Mouse (Mus musculus) left cerebral cortex, adult 18-20 months (tissue): ENCODE data around the gene F5. TPM values are rescaled to one million over a fixed set of nuclear protein-coding genes. Genes with fewer than 3 reads are reported as not detected.
A peak's percentile ranks its signal among the peaks of the same experiment; 100 is the strongest.

ENCODE experiments used
- DNase-seq, 2 experiments: peaks; one replicate each; pipeline ENCODE4 v3.0.0; 2021 to 2022; ENCODE audit warnings: low spot score in 2 of 2, mixed read lengths in 1 of 2
- total RNA-seq, 2 experiments: library from RNA; stranded (reverse); gene quantifications; 2 replicates each; pipeline ENCODE4 v1.2.3; 2021

Gene F5
- total RNA-seq, 2 experiments from 2014 or later: 0.42 to 0.72 TPM

DNA sequence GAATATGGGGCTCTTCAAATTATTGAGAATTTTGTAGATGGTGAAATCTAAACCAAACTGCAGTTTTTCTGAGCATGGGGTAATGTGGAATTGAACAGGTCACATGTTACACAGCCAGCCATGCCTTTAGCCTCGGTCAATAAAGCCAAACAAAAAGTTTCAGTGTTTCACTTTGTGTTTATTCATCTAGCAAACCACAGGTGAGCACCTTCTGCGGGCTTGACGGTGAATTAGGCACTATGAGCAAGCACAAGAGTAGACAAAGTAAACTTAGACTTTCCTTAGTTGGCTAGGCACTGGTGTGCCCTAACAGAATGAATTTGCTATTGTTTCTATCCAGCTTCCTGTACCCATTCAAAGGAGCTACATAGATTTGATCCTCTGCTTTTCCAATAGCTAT lies 3.3 kb downstream of the F5 start:
- no peak for DNase-seq

GRCm38 (mm10) chr1:164158571-164158970 lies 6.9 kb downstream of the F5 start:
- DNase-seq: no peak

GRCm38 (mm10) chr1:164159781-164160180 lies 8.1 kb downstream of the F5 start:
- DNase-seq: no peak

- DNase-seq: no peak
Measured at GRCm38 (mm10) chr1:164162745-164163144, 11.1 kb downstream of the F5 start.

DNA sequence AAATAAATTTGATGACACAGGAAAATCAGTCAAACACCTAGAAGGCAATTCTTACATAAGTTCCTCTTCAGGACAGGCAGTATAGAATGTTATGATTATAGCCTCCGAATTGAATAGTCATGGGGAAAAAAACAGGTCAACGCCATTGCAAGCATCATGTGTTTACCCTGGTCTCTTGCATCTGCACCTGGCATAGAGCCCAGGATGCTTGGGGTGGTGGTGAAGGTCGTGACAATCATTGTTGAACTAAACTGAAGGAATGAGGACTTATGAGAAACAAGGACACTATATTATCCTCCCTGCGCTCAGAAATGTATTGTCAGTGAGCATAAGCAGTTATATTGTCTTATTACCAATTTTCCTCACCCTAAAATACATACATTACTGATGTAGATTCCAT lies 17.2 kb downstream of the F5 start:
- no peak for DNase-seq

DNA sequence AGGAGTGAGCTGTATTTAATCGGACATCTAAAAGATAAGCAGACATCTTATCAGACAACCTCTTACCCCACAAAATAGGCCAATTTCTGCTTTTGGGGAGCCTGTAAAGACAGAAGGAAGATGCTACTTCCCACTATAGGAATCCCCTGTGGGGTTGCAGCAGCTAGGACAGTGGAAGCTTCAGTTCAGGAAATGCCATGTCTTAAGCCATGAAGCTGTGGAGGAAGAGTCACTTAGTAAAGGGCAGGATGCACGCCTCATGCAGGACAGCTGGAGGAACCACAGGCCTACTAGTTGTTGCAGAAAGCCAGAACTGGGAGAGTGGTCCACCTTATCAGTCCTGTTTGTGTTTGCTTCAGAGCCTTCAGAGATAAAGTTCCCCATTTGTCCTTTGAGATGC lies 18.8 kb downstream of the F5 start:
- no peak for DNase-seq

DNA sequence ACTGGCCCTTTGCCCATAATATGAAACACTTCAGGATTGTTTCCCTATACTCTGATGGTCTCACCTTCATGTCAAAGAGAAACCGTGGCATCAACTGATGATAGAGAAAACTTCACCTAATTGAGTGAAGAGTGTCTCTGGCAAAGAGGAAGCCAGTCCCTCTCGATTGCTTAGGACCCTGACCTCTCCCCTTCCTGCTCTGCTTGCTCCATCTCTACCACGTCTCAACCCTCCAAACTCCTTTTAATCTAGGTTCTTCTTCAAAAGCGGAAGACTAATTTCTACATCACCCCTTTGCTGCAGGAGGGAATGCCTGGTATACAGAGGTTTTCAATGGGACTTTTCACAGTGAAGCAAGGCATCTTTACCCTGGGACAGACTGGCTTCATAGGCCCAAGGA lies 21.5 kb downstream of the F5 start:
- no peak for DNase-seq

DNA sequence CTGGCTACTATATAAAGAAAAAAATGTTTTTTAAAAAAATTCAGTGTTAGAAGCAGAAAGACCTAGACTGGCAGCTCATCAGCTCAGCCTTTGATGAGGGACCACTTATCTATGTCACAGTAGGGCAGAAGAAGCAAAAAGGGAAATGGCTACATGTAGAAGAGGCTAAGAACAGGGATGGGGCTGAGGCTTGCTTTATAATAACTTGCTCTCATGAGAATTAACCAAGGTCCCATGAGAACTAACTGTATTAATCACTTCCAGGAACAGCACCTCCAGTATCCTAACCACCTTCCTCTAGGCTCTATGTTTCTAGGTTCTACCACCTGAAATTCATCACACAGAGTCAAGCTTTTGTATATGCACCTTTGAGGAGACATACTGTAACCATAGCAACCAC lies 25.2 kb downstream of the F5 start:
- DNase-seq: no peak

DNA sequence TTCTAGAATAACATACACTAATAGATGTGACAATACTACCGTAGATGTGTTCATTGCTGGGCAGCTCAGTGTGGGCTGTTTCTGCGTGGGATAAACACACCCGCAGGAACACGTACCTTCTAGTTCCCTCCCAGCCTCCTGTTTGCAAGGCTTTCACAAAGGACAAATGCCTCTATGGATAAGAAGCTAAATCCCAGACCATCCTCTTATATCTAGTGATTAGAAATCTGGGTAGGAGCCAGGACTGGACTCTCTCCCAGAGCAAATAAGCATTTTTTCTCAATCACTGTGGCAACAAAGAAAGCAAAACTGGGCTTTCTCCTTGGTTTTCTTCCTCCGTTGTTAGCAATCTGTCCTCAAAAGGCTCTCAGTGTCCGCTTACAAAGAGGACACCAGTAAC lies 26.8 kb downstream of the F5 start:
- DNase-seq: no peak

GRCm38 (mm10) chr1:164184142-164184870 lies 32.7 kb downstream of the F5 start:
- peak; percentile 59 to 79 for DNase-seq

DNA sequence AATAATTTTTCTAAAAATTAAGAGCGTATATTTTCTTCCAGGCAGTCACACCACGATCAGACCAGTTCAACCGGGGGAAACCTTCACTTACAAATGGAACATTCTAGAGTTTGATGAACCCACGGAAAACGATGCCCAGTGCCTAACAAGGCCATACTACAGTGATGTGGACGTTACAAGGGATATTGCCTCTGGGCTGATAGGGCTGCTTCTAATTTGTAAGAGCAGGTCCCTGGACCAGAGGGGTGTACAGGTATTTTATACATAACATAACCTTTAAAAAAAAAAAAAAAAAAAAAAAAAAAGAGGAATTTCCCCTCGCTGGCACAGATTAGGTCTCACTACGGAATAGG lies 33.2 kb downstream of the F5 start:
- DNase-seq: no peak

DNA sequence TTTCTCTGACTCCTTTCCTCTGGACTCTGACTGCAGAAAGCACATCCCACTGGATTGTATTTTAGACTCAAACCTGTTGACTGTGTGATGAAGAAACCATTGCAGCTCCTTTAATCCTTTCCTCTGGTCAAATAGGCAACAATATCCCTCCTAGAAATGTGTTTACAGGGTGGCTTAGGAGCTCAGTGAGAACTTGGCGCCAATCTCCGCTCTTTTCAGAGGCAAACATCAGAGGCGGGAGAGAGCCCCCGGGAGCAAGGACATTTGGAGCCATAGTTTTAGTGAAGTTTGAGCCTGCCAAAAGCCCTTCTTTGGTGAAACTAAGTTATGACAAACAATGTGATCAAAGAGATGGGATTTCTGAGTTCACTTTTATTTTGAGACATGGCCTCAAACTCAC lies 33.7 kb downstream of the F5 start:
- no peak for DNase-seq

DNA sequence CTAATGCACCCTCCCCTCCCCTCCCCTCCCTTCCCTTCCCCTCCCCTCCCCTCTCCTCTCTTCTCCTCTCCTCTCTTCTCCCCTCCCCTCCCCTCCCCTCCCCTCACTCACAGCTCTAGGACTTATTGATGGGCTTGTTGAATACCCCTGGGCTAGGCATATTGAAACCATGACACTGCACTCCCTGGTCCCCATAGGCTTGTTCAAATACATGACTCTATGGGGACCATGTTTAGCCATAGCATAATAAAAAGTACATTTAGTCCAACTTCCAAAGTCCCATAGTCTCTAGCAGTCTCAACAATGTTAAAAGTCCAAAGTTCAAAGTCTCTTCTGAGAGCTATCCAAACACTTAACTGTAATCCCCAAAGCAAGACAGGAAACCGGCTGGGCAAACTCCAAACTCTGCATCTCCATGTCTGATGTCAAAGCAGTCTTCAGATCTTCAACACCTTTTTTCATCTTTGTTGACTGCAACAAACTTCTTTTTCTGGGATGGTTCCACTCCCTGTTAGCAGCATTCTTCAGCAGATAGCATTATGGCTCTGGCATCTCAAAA lies 35.4 kb downstream of the F5 start:
- no peak for DNase-seq

DNA sequence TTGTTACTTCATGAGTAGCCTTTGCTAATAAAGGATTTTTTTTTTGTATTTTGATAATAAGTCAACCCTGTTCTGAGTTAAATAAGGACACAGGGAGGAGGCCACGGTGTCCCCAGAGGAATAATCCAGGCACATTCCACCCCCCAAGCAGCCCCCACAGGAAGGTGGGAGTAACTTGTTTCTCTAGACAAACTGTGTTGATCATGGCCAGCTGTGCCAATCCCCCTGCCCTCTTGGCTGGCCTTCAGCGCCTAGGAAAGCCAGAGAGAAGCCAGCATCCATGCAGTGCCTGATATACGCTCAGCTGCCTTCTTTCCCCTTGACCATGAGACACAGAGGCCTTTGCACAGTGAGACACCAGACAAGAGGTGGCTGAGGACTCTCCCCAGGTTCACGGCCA lies 47.9 kb downstream of the F5 start:
- DNase-seq: no peak

DNA sequence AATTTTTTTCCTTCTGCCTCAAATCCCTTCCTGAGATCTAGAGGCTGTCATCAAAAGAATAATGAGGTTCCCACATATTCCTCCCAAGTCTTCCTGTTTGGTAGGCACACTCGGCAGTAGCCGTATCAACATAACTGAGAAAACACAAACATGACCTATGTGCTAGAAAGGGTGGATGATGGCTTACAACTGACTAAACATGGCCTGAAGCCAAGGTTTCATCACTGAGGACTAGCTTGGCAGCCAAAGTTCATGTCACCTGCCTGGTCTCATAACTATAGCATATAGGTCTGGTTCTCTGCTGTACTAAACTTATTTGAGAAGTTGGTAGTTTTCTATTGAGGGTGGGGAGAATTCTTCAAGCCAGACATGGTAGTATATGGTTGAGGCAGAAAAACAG lies 56.8 kb downstream of the F5 start:
- DNase-seq: no peak

GRCm38 (mm10) chr1:164210899-164211298 lies 59.3 kb downstream of the F5 start:
- no peak for DNase-seq

DNA sequence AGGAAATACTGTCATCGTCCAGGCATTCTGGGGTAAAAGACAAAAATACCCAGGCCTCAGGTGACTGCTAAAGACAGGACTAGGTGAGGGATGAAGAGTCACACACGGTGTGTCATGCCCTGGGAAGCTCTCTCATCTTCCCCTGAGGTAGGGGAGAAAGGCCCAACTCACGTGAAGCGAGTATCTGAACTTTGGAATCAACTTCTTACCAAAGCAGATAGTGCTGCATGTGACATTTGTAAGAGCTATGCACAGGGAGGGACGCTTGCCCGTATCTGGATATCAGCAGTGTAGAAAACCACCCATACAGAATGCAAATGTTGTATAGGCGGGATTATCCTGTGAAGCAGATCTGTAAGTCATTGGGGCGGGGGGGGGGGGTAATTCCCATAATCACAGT lies 61.0 kb downstream of the F5 start:
- DNase-seq: no peak

- DNase-seq: no peak
Measured at GRCm38 (mm10) chr1:164214190-164214589, 62.6 kb downstream of the F5 start.

- DNase-seq: no peak
Measured at GRCm38 (mm10) chr1:164215097-164215496, 63.5 kb downstream of the F5 start.

- no peak for DNase-seq
Measured at GRCm38 (mm10) chr1:164215540-164215939, 63.9 kb downstream of the F5 start.

DNA sequence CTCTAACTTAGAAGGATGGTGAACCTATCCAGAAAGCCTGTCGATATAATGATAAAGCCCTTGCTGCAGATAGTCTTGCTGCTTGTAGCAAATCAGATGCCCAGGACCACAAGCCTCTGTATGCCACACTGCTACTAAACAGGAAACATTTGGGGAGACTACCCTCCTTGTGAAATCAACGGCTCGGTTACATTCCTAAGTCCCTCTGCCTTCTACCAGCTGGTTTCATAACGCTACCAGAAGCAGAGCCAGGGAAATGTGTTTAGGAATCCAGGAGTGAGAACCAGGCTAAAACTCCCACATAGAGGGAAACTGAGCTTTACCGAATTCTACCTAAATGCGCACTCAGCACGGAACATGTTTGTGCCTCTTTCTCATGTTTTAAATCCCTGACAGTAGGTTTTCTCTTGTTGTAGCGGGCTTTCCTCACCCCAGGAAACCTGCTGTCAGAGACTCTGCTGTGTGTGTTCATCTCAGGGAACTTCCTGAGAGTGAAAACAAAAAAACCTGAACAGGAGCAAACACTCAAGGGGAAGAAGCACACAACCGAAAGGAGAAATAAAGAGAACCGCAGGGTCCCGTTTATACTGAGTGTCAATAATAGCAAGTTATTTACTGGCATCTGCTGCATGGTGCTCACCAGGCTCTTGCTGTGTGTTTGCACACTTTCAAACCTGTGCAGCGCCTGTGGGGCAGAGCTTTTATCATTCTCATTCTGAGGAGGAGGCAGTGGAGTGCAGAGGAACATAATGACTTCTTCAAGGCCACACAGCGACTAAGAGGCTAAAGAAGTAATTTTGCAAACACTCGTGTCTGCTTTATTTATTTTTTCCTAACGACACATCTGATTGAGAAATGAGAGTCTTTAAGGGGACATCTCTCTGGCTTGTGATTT lies 66.4 kb downstream of the F5 start:
- peak; percentile 2 to 33 for DNase-seq

DNA sequence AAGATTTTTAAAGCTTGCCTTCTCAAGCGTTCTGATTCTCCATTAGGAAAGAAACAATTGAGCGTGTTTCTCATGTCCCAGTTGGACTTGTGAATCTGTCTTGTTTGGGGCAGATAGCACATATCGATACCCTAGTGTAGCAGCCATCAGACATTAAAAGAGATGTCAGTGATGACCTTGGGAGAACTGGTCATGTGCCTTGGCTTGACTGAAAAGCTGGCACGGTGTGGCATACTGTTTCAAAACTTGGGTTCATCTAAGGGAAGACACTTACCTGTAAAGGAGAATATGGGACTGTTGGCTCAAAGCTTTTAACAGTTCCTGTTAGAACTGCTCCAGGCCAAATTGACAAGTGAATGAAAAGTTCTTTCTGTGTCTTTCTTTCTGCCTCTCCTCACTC lies 68.6 kb downstream of the F5 start:
- DNase-seq: no peak
